Mouse (Mus musculus): ENCODE measurements at regions not wholly inside any gene's neighbourhood (a gene's known extent, or its start where the extent isn't known, plus 50 kb on each side); places are given as distances from the start of the nearest gene placed in this dataset.

- H3K4me2 ChIP-seq = no peak overlapping the region
- H3K4me3 ChIP-seq (replicated peaks) = no peak overlapping the region
- ATAC-seq (ENCODE audit: low FRiP score) = no peak
- no peaks in the 10 kb centered on the region for H3K9me3 ChIP-seq
- H3K27ac ChIP-seq = no peak overlapping the region
- H3K9ac ChIP-seq = no peak overlapping the region
- no peaks in the 10 kb centered on the region for H3K36me3 ChIP-seq (replicated peaks)
- H3K4me1 ChIP-seq = no peaks in the 10 kb centered on the region
- 88% methylated on average over 3 of the region's 3 CpGs for WGBS
- H3K27me3 ChIP-seq = no peaks in the 10 kb centered on the region
These were observed 135.2 kb downstream of the Bard1 start for GRCm38 (mm10) chr1:70967701-70968100.

GRCm38 (mm10) chr1:70964016-70964415, 138.9 kb downstream of the Bard1 start:
- Histone ChIP-seq H3K4me1 (0 out of 2 replicates have a peak, but pooled peaks cover 4% of the 10 kb centered on the region), H3K9me3 (no peaks in the 10 kb centered on the region), H3K4me2 (no peak overlapping the region), H3K27ac (no peak overlapping the region), H3K36me3 (replicated peaks) (no peaks in the 10 kb centered on the region), H3K9ac (no peak overlapping the region), H3K4me3 (replicated peaks) (no peak overlapping the region), H3K27me3 (no peaks in the 10 kb centered on the region)
- 22% methylated on average over 1 of the region's 1 CpGs for WGBS
- 0 out of 2 replicates have a peak, but pooled peaks have one; percentile 14 for ATAC-seq (ENCODE audit: low FRiP score)

DNA sequence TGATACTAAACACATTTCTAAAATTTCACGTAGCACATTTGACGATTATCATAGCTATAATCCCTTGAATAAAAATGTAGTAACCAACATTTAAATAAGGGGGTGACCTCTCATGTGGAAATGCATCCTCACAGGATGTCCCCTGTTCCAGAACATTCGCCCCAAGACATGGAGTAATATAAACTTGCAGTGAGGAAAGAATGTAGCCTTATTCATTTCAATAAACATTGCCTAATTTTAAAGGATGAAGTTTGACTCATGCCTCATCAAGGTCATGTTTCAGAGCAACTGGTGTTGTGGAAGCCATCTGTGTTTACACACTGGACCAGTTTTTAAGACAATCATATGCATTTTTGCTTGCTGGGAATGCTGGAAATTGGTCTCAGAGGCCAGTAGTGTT, 156.4 kb downstream of the Bard1 start:
- H3K27me3 ChIP-seq = no peaks in the 10 kb centered on the region
- H3K27ac ChIP-seq = no peak overlapping the region
- no peak for ATAC-seq (ENCODE audit: low FRiP score)
- no peaks in the 10 kb centered on the region for H3K4me1 ChIP-seq
- 87% methylated on average over 3 of the region's 3 CpGs for WGBS
- H3K9ac ChIP-seq = no peak overlapping the region
- H3K4me3 ChIP-seq (replicated peaks) = no peak overlapping the region
- no peaks in the 10 kb centered on the region for H3K36me3 ChIP-seq (replicated peaks)
- no peaks in the 10 kb centered on the region for H3K9me3 ChIP-seq
- no peak overlapping the region for H3K4me2 ChIP-seq
